Mouse (Mus musculus): Measurements from ENCODE around the gene Arl5a. TPM values are rescaled to one million over a fixed set of nuclear protein-coding genes. Genes with fewer than 3 reads are reported as not detected.

Arl5a gene
- polyA plus RNA-seq, 1 experiment: 14.6 TPM

DNA sequence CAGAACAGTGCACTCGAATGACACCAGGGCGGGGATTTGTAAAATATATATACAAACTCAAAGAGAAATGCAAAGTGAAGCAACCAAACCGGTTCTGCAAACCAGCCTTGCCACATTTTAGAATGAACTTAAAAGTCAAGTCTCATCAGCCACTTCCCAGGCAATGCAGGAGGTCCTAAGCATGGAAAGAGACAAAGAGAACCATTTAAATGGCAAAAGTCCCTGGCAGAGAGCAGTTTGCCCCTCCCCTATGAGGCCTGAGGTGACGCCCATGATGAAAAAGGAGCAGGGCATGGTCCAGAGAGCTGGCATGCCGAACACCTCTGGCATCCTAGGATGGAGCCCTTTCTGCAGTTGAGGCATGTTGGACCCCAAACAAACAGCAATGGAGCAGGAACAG is 17.4 kb upstream of the Arl5a start:
- Histone ChIP-seq H3ac (ENCODE audit: control insufficient read depth, insufficient read length) (no peak overlapping the region), H3K79me2 (ENCODE audit: control insufficient read depth, insufficient read depth) (no peaks in the 10 kb centered on the region), H3K27me3 (ENCODE audit: control insufficient read depth, insufficient read depth, insufficient read length) (no peaks in the 10 kb centered on the region), H3K4me3 (no peak overlapping the region), H3K36me3 (ENCODE audit: control insufficient read depth, insufficient read depth) (no peaks in the 10 kb centered on the region), H3K4me2 (ENCODE audit: low read depth) (no peak overlapping the region)
- TF ChIP-seq POLR2A (IDR thresholded peaks at IDR 0.05; ENCODE audit: insufficient read length, low read depth) (no peak), E2F4 (IDR thresholded peaks at IDR 0.05; ENCODE audit: insufficient read depth) (no peak), REST (IDR thresholded peaks at IDR 0.05; ENCODE audit: insufficient read depth, insufficient read length) (no peak), CEBPB (IDR thresholded peaks at IDR 0.05; ENCODE audit: insufficient read depth, poor library complexity, severe bottlenecking) (no peak), TCF3 (IDR thresholded peaks at IDR 0.05; ENCODE audit: insufficient read length, low read depth) (no peak), SRF (IDR thresholded peaks at IDR 0.05; ENCODE audit: control insufficient read depth, insufficient read length, low read depth) (no peak), USF1 (IDR thresholded peaks at IDR 0.05; ENCODE audit: low read depth) (no peak), TCF12 (IDR thresholded peaks at IDR 0.05; ENCODE audit: insufficient read depth, poor library complexity, severe bottlenecking) (no peak), MAX (IDR thresholded peaks at IDR 0.05; ENCODE audit: low read depth) (no peak), MYOD1 (IDR thresholded peaks at IDR 0.05; ENCODE audit: control insufficient read depth in 1 of 3, insufficient read length in 2 of 3, low read depth in 2 of 3) (no peak), POLR2AphosphoS2 (IDR thresholded peaks at IDR 0.05; ENCODE audit: insufficient read length, low read depth) (no peak), MYOG (IDR thresholded peaks at IDR 0.05; ENCODE audit: control insufficient read depth in 1 of 3, insufficient read depth in 1 of 3, insufficient read length in 2 of 3, low read depth in 2 of 3) (no peak)

DNA sequence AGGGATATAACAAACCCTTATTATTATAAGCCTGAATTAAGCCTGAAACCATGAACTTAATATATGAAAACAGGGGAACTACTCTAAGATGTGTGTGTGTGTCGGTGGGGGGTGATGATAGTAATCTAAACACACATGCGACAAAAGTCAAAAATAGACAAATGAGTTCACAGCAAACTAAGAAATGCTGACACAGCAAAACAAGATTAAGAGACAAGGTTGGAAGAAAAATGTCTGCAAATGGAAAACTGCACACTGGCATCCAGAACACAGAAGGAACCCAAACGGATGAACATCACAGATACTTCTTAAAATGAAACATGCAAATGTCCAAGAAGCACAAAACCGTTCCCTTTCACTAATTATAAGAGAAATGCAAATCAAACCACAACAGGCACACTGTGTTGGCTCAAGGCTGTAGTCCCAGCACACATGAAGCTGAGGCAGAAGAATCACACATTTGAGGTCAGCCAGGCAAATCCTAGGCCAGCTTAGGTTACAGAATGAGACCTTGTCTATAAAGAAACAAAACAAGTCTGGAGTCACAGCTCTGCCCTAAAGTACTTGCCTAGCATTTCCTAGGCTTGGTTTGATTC is 15.8 kb upstream of the Arl5a start:
- no peak overlapping the region for H3K4me3 ChIP-seq
- no peaks in the 10 kb centered on the region for H3K36me3 ChIP-seq (ENCODE audit: control insufficient read depth, insufficient read depth)
- H3ac ChIP-seq (ENCODE audit: control insufficient read depth, insufficient read length): no peak overlapping the region
- H3K27me3 ChIP-seq (ENCODE audit: control insufficient read depth, insufficient read depth, insufficient read length): no peaks in the 10 kb centered on the region
- H3K79me2 ChIP-seq (ENCODE audit: control insufficient read depth, insufficient read depth): no peaks in the 10 kb centered on the region
- TF ChIP-seq TCF12 (IDR thresholded peaks at IDR 0.05; ENCODE audit: insufficient read depth, poor library complexity, severe bottlenecking) (no peak), USF1 (IDR thresholded peaks at IDR 0.05; ENCODE audit: low read depth) (no peak), E2F4 (IDR thresholded peaks at IDR 0.05; ENCODE audit: insufficient read depth) (no peak), MAX (IDR thresholded peaks at IDR 0.05; ENCODE audit: low read depth) (no peak)
- H3K4me2 ChIP-seq (ENCODE audit: low read depth): no peak overlapping the region

DNA sequence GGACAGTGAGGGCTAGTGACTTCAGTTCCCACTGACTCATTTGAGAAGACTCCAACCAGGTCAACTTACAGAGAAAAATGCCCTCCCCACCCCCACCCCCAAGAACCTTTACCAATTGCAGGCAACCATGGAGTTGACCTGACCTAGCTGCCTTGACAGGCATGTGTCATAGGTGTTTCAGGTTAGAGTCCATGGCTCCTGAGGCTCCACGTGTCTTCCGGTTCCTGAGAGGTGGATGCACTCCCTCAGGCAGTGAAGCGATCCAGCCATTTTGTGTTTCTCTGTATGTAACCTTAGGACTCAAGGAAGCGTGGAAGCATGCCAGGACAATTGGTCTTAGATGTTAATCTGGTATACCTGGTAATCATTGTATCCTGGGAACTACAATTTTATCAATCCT is 13.7 kb upstream of the Arl5a start:
- no peak overlapping the region for H3ac ChIP-seq (ENCODE audit: control insufficient read depth, insufficient read length)
- H3K36me3 ChIP-seq (ENCODE audit: control insufficient read depth, insufficient read depth): no peaks in the 10 kb centered on the region
- H3K79me2 ChIP-seq (ENCODE audit: control insufficient read depth, insufficient read depth): no peaks in the 10 kb centered on the region
- no peak overlapping the region for H3K4me3 ChIP-seq
- no peaks in the 10 kb centered on the region for H3K27me3 ChIP-seq (ENCODE audit: control insufficient read depth, insufficient read depth, insufficient read length)
- TF ChIP-seq TCF3 (IDR thresholded peaks at IDR 0.05; ENCODE audit: insufficient read length, low read depth): no peak
- TF ChIP-seq USF1 (IDR thresholded peaks at IDR 0.05; ENCODE audit: low read depth): no peak
- TF ChIP-seq MAX (IDR thresholded peaks at IDR 0.05; ENCODE audit: low read depth): no peak
- no peak for TF ChIP-seq E2F4 (IDR thresholded peaks at IDR 0.05; ENCODE audit: insufficient read depth)
- no peak for TF ChIP-seq CEBPB (IDR thresholded peaks at IDR 0.05; ENCODE audit: insufficient read depth, poor library complexity, severe bottlenecking)
- no peak for TF ChIP-seq POLR2AphosphoS2 (IDR thresholded peaks at IDR 0.05; ENCODE audit: insufficient read length, low read depth)
- no peak for TF ChIP-seq REST (IDR thresholded peaks at IDR 0.05; ENCODE audit: insufficient read depth, insufficient read length)
- TF ChIP-seq MYOD1 (IDR thresholded peaks at IDR 0.05; ENCODE audit: control insufficient read depth in 1 of 3, insufficient read length in 2 of 3, low read depth in 2 of 3): no peak
- no peak for TF ChIP-seq TCF12 (IDR thresholded peaks at IDR 0.05; ENCODE audit: insufficient read depth, poor library complexity, severe bottlenecking)
- no peak overlapping the region for H3K4me2 ChIP-seq (ENCODE audit: low read depth)

DNA sequence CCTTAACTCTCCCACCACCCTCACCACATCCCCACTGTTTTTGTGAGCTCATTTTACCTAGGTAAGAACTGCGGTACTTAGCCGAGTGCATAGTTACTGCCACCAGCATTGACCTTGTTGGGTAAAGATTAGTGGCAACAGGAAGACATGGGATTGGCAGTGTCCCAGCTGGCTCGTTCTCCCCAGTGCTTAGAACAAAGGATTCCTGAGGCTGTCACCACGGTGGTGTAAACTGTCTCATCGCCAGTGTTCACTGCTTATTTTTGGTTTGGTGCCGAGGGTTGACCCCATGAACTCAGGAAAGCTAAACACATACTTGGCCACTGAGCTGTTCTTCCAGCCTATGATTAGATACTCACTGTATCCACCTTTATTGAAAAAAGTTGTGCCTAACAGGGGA is 13.3 kb upstream of the Arl5a start:
- no peak overlapping the region for H3K4me2 ChIP-seq (ENCODE audit: low read depth)
- no peak overlapping the region for H3ac ChIP-seq (ENCODE audit: control insufficient read depth, insufficient read length)
- H3K4me3 ChIP-seq: no peak overlapping the region
- H3K79me2 ChIP-seq (ENCODE audit: control insufficient read depth, insufficient read depth): no peaks in the 10 kb centered on the region
- no peaks in the 10 kb centered on the region for H3K27me3 ChIP-seq (ENCODE audit: control insufficient read depth, insufficient read depth, insufficient read length)
- no peak for TF ChIP-seq REST (IDR thresholded peaks at IDR 0.05; ENCODE audit: insufficient read depth, insufficient read length)
- TF ChIP-seq POLR2A (IDR thresholded peaks at IDR 0.05; ENCODE audit: insufficient read length, low read depth): no peak
- H3K36me3 ChIP-seq (ENCODE audit: control insufficient read depth, insufficient read depth): no peaks in the 10 kb centered on the region

DNA sequence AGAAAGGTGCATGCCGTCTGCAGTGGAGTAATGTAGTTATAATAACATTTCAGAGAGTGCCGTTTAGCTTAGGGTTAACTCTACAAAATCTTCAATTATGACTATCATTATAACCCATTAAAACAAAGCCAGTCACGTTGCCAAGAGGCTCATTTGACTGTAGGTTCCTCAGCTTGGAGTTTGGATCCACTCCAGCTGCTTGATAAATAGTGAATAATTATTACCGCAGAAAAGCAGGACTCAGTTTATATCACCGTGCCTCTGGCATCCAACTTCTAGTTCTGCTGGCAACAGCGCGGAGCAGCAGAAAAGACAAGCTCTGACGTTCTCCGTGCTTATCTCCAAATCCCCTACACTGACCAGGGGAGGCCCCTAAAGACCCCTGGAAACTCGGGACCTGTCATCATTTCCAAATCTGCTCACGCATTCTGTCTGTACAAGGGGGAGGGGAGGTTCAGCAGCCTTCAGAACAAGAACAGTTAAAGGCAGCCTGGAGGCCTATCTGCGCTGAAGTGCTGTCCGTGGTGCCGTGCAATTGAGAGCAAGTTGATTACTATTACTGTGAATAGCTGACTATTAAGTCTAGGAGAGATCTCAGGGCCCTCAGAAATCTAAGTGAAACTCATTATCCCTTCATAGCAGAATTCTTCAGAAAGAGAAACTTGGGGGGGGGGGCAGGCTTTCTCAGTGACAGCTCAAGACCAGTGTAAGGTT is 11.4 kb upstream of the Arl5a start:
- H3K4me2 ChIP-seq (ENCODE audit: low read depth): no peak overlapping the region
- no peaks in the 10 kb centered on the region for H3K27me3 ChIP-seq (ENCODE audit: control insufficient read depth, insufficient read depth, insufficient read length)
- H3ac ChIP-seq (ENCODE audit: control insufficient read depth, insufficient read length): no peak overlapping the region
- H3K79me2 ChIP-seq (ENCODE audit: control insufficient read depth, insufficient read depth): no peaks in the 10 kb centered on the region
- no peaks in the 10 kb centered on the region for H3K36me3 ChIP-seq (ENCODE audit: control insufficient read depth, insufficient read depth)
- no peak overlapping the region for H3K4me3 ChIP-seq
- TF ChIP-seq USF1 (IDR thresholded peaks at IDR 0.05; ENCODE audit: low read depth) (no peak), REST (IDR thresholded peaks at IDR 0.05; ENCODE audit: insufficient read depth, insufficient read length) (peak; percentile 61)
